ENCODE assay signal across 25 mouse cellular contexts in genomic region chr2:126211011-126211680, GRCm38 (mm10). TPM values are rescaled to one million over a fixed set of nuclear protein-coding genes. Genes with fewer than 3 reads are reported as not detected.
DNase-seq lines count a peak whose midpoint lies in the region; ATAC-seq lines count a peak whose summit lies in the region.
"Had no signal": no experiment of that assay in that cellular context is flagged by ENCODE, and none has a peak within 500 bp of the region (broad histone marks: within the 10 kb centered on the region; RNA-seq: fewer than 3 reads in every experiment).

No protein-coding gene starts in this region.

- 82% methylated on average over 6 of the region's 6 CpGs for WGBS in kidney, embryonic 15.5 days

- H3K9ac ChIP-seq in kidney, embryonic 15.5 days: no peak overlapping the region
- H3K9ac ChIP-seq: embryonic facial prominence, embryonic 13.5 days; heart, embryonic 12.5 days; hindbrain, embryonic 12.5 days had no signal

- H3K4me3 ChIP-seq in kidney, embryonic 15.5 days (replicated peaks): no peak overlapping the region
- no peak overlapping the region for H3K4me3 ChIP-seq in brown adipose tissue, adult 24 weeks (ENCODE audit: insufficient read depth, low read depth, low read length)
- H3K4me3 ChIP-seq: embryonic facial prominence, embryonic 13.5 days; heart, embryonic 12.5 days; hindbrain, embryonic 12.5 days had no signal

- H3K27ac ChIP-seq in kidney, embryonic 15.5 days: no peak overlapping the region
- H3K27ac ChIP-seq in brown adipose tissue, adult 24 weeks (replicated peaks; ENCODE audit: low read depth, low read length): peak overlapping the region; percentile 60; the same call in 1 of the 2 replicates
- H3K27ac ChIP-seq: embryonic facial prominence, embryonic 13.5 days; hindbrain, embryonic 12.5 days had no signal

- intact Hi-C loops in heart, postnatal 25 days (cut with DNase I): no loop called here

- no peak for ATAC-seq in kidney, embryonic 15.5 days (replicated peaks; ENCODE audit: low FRiP score)
- ATAC-seq: forebrain, embryonic 14.5 days; hindbrain, embryonic 16.5 days; inflammation-experienced regulatory T-cells, adult 6 months; intestine, postnatal 0 days had no signal

- no peaks in the 10 kb centered on the region for H3K4me1 ChIP-seq in kidney, embryonic 15.5 days
- H3K4me1 ChIP-seq in brown adipose tissue, adult 24 weeks (ENCODE audit: control insufficient read depth, insufficient read depth, insufficient read length, low read length): 0 out of 2 replicates have a peak, but pooled peaks cover 2% of the 10 kb centered on the region
- H3K4me1 ChIP-seq: embryonic facial prominence, embryonic 13.5 days; heart, embryonic 12.5 days; hindbrain, embryonic 12.5 days had no signal

- no peaks in the 10 kb centered on the region for H3K9me3 ChIP-seq in kidney, embryonic 15.5 days (replicated peaks)
- H3K9me3 ChIP-seq: embryonic facial prominence, embryonic 13.5 days; hindbrain, embryonic 12.5 days had no signal

- no peak overlapping the region for H3K4me2 ChIP-seq in kidney, embryonic 15.5 days
- H3K4me2 ChIP-seq: embryonic facial prominence, embryonic 13.5 days; heart, embryonic 12.5 days; hindbrain, embryonic 12.5 days had no signal

- DNase-seq in heart, adult 18-20 months: peak; percentile 25 to 41
- DNase-seq in heart, postnatal 25 days (ENCODE audit: low spot score): no peak
- DNase-seq in kidney, adult 9 months: peak; percentile 2
- no peak for DNase-seq in embryo, embryonic 11 days
- DNase-seq: adrenal gland, postnatal 10 days; cerebellum, adult 11-12 months; cerebellum, adult 9-10 months; cerebellum, postnatal 25 days; gastrocnemius, postnatal 36 days; heart, postnatal 4 days; kidney, adult 8-10 months had no signal

- H3K36me3 ChIP-seq in kidney, embryonic 15.5 days: no peaks in the 10 kb centered on the region
- H3K36me3 ChIP-seq: embryonic facial prominence, embryonic 13.5 days; heart, embryonic 12.5 days; hindbrain, embryonic 12.5 days had no signal

- H3K27me3 ChIP-seq in kidney, embryonic 15.5 days: no peaks in the 10 kb centered on the region
- H3K27me3 ChIP-seq: embryonic facial prominence, embryonic 13.5 days; heart, embryonic 12.5 days; hindbrain, embryonic 12.5 days had no signal

RNA-seq across cellular contexts. Expression of gene Gm17555, which starts 3.8 kb away (rescaled TPM):
- total RNA-seq in heart, adult 18-20 months (2021): not detected
- not detected for total RNA-seq in heart, postnatal 25 days (2021)
- polyA plus RNA-seq in kidney, embryonic 15.5 days (2015; fragmentation: Nextera tagmentation; extraction: Ambion mirVana): not detected in 2 replicates
- not detected in 2 replicates for polyA plus RNA-seq in brown adipose tissue, adult 24 weeks (2012; ENCODE audit: insufficient read depth, insufficient read length, missing spikeins)
- total RNA-seq: adrenal gland, postnatal 10 days; adrenal gland, postnatal 4 days; ES-E14; gastrocnemius, postnatal 36 days; heart, postnatal 4 days had no signal
- polyA plus RNA-seq: brain, embryonic 14.5 days; cortical plate, adult 2 months; embryonic facial prominence, embryonic 13.5 days; forebrain, embryonic 14.5 days; heart, embryonic 12.5 days; heart, embryonic 16.5 days; hindbrain, embryonic 12.5 days; hindbrain, embryonic 16.5 days; inflammation-experienced regulatory T-cells, adult 6 months; intestine, postnatal 0 days had no signal

RNA-seq across cellular contexts. Expression of gene Dtwd1, which starts 59.2 kb away (rescaled TPM):
- total RNA-seq in heart, adult 18-20 months (2021): 1 to 10 TPM; 5.4 to 6.6 TPM
- 1 to 10 TPM; 5.0 to 6.3 TPM for total RNA-seq in heart, postnatal 25 days (2021)
- 25.5 and 25.6 TPM in 2 replicates for polyA plus RNA-seq in kidney, embryonic 15.5 days (2015; fragmentation: Nextera tagmentation; extraction: Ambion mirVana)
- polyA plus RNA-seq in brown adipose tissue, adult 24 weeks (2012; ENCODE audit: insufficient read depth, insufficient read length, missing spikeins): 7.0 and 9.9 TPM in 2 replicates

RNA-seq across cellular contexts. Expression of gene Fam227b, which starts 59.3 kb away (rescaled TPM):
- under 1 TPM in 1 of 2 experiments, not detected in 1; 0.17 TPM for total RNA-seq in heart, adult 18-20 months (2021)
- under 1 TPM; 0.16 to 0.17 TPM for total RNA-seq in heart, postnatal 25 days (2021)
- not detected in 2 replicates for polyA plus RNA-seq in kidney, embryonic 15.5 days (2015; fragmentation: Nextera tagmentation; extraction: Ambion mirVana)
- polyA plus RNA-seq in brown adipose tissue, adult 24 weeks (2012; ENCODE audit: insufficient read depth, insufficient read length, missing spikeins): not detected in 2 replicates
- total RNA-seq: adrenal gland, postnatal 10 days; adrenal gland, postnatal 4 days; ES-E14; gastrocnemius, postnatal 36 days; heart, postnatal 4 days had no signal
- polyA plus RNA-seq: brain, embryonic 14.5 days; embryonic facial prominence, embryonic 13.5 days; forebrain, embryonic 14.5 days; heart, embryonic 12.5 days; heart, embryonic 16.5 days; hindbrain, embryonic 12.5 days; hindbrain, embryonic 16.5 days; intestine, postnatal 0 days had no signal

Comparison
In these comparisons a context has a peak if more than half of its experiments do, and no peak if none do; other contexts are left out.
1. DNase-seq: peak in heart, adult 18-20 months (2 of 2) and kidney, adult 9 months (single experiment); none in heart, postnatal 25 days (single experiment) and embryo, embryonic 11 days (single experiment).